Mouse (Mus musculus) CH12.LX (cell line): Measurements from ENCODE around the gene Adora2a.
"Not testable (repeated sequence)": the region's sequence is repeated elsewhere in the genome, so short reads cannot be mapped to it uniquely, and the experiment has no call there.

ENCODE experiments used
- CTCF ChIP-seq, 2 experiments: IDR thresholded peaks in 1 of 2; conservative IDR thresholded peaks in 1 of 2; 2 replicates each; pipeline ENCODE4 v1.5.1; 2011 to 2012; ENCODE audit warnings: low read depth in 2 of 2, low read length in 2 of 2, improper control_type of control experiment in 1 of 2, inconsistent platforms in 1 of 2, mild to moderate bottlenecking in 1 of 2, moderate library complexity in 1 of 2
- TBP ChIP-seq: conservative IDR thresholded peaks from 2 replicates; pipeline ENCODE4 v1.6.1; 2011; ENCODE audit warnings: low read depth, low read length, improper control_type of control experiment

DNA sequence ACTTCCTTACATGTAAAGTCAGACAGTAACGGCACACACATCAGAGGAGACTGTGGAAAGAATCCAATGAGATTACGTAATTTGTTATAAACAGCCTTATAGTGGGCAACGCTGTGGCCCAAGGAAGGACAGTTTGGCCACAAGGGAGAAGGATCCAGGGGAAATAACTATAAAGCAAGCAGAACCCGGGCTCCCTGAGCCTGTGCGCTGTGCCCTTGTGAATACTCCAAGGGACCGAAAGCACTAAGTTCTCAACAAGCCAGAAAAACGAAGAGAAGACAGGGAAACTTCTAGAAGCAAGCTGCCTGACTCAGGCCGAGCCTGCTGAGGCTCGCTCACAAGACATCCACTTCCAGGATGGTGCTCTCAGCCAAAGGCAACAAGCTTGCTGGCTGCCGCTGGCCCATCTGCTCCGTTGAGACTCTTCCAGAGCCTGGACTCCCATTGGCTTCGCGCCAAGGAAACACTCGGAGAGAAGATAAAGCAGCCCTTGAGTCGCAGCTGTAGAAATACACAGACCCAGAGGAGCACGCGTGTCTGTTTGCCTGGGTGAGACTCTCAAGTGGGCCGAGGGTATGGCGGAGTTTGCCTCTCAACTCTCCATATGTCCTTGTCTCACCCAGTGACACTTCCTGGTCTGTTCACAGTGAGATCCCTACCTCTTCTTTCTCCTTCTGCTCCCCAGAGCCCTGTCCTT, 57.1 kb downstream of the Adora2a start:
- not testable (repeated sequence) for TF ChIP-seq TBP; CTCF (conservative IDR thresholded peaks at IDR 0.05 in 1 of 2, IDR thresholded peaks at IDR 0.05 in 1 of 2; ENCODE audit: low read depth in 2 of 2, low read length in 2 of 2)
